Mouse (Mus musculus): ENCODE data around the gene Pgm2.

DNA sequence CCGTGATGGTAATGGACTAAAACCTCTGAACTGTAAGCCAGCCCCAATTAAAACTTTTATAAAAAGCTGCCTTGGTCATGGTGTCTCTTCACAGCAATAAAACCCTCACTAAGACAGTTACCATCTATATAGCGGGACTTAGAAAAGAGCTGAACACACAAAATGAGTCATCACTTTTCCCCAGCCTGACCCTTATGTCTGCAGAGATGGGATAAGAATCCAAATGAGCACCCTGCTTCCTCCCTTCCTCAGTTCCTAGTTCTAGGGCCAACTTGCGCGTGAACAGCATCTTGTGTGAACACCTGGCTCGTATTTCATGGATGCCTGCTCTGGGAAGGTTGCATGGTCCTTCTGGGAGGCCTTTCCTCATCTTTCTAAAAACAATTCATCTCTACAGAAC lies 39.7 kb upstream of the Pgm2 start:
- TF ChIP-seq CTCF (IDR thresholded peaks at IDR 0.05) (no peak), EP300 (IDR thresholded peaks at IDR 0.05) (no peak)
